Mouse (Mus musculus): Measurements from ENCODE around the gene Kat6b. TPM values are rescaled to one million over a fixed set of nuclear protein-coding genes. Genes with fewer than 3 reads are reported as not detected.
A peak's percentile ranks its signal among the peaks of the same experiment; 100 is the strongest.
"Not testable (repeated sequence)": the region's sequence is repeated elsewhere in the genome, so short reads cannot be mapped to it uniquely, and the experiment has no call there.

Gene Kat6b
- total RNA-seq, 4 experiments from 2014 or later = 26.7 to 30.3 (median 28.2) TPM

DNA sequence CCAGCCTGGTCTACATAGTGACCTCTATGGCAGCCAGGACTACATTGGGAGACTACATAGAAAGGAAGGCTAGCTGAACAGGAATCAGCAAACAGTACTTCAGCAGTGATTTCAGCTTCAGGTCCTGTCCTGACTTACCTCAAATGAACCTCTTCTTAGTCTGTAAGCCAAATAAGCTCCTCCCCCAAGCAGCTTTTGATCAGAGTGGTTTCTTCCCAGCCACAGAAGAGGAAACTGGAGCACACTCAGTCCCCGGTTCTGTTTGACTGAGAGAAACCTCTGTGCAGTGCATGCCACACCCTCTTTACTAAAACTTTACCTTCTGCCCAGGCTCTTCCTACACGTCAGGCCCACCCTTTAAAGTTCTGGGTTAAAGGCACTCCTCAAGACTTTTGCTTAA lies 172.6 kb downstream of the Kat6b start:
- DNase-seq (ENCODE audit: low spot score) = no peak

DNA sequence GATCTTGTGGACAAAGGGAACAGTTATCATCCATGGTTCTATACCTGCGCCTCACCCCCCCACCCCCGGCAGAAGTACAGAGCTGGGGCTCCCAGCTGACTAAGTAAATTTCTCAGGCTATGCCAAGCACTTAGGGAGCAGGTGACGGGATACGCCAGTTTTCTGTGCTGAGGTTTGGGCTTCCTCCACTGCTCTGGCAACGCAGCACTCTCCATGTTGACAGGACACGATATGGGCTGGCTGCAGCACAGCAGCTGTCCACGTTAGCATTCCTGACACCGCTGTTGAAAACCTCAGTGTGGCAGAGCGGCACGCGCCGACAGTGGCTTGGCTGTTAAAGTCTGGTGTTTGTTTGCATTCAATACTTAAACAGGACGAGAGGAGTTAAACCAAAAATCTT lies 177.9 kb downstream of the Kat6b start:
- DNase-seq (ENCODE audit: low spot score) = peak; percentile 36

DNA sequence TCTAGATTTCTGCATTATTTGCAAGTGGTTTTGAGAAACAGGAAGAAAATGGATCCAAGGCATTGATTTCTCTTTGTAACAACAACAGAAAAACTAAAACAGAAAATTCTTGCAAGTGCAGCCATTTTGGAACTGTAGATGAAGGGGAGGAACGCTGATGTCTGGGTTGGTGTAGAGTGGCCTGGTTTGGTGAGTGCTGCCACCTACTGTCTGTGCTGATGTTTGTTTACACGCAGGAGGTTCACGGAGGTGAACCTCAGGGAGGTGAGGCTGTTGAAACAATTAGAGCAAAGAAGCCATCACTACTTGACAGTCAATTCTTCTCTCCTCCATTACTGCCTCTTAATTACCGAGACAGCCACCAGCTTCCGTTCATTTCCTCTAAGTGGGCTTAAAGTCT lies 178.4 kb downstream of the Kat6b start:
- DNase-seq (ENCODE audit: low spot score) = peak; percentile 48

DNA sequence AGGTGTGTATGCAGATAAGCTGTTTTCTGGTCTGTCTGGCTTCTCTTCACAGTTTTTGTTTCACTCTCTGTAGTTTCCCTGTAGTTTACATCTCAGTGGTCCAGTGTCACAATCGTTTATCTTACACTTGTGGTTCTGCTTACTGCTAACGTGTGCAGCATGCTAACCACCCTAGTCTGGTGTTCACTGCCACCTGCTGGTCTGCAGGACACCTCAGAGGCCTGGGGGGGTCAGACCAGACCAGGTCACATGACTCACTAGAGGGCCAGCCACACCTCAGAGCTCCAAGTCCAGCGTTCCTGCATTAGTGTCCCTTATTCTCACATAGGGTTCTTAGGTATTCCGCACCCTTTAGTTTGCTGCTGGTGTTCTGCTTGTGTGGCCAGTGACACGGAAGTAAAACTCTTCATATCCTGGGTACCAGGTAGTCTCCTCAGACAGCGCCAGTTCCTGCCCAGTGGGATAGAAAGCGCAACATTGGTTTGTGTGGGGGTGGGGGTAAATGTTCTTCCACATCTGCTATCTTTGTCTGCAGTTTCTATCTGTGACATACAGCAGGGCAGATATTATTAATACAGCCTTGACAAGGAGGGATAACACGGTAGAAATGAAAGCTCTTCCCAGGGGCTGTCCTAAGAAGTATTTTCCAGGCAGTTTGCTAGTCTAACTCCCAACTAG lies 181.4 kb downstream of the Kat6b start:
- no peak for DNase-seq (ENCODE audit: low spot score)

DNA sequence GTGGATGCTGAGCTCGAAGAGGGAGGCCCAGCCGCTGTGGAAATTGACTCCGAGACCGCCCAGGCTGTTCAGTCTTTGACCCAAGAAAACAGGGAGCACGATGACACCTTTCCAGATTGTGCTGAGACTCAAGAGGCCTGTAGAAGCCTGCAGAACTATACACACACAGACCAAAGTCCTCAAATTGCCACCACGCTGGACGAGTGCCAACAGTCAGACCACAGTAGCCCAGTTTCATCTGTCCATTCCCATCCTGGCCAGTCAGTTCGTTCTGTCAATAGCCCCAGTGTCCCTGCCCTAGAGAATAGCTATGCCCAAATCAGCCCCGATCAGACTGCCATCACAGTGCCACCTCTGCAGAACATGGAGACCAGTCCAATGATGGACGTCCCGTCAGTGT lies 188.0 kb downstream of the Kat6b start:
- no peak for DNase-seq (ENCODE audit: low spot score)

DNA sequence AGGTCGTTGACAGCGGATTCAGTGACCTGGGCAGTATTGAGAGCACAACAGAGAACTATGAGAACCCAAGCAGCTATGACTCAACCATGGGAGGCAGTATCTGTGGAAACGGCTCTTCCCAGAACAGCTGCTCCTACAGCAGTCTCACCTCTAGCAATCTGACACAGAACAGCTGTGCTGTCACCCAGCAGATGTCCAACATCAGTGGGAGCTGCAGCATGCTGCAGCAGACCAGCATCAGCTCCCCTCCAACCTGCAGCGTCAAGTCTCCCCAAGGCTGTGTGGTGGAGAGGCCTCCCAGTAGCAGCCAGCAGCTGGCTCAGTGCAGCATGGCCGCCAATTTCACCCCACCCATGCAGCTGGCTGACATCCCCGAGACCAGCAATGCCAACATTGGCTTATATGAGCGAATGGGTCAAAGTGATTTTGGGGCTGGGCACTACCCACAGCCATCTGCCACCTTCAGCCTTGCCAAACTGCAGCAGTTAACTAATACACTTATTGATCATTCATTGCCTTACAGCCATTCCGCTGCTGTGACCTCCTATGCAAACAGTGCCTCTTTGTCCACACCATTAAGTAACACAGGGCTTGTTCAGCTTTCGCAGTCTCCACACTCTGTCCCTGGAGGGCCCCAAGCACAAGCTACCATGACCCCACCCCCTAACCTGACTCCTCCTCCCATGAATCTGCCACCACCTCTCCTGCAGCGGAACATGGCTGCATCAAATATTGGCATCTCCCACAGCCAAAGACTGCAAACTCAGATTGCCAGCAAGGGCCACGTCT lies 188.6 kb downstream of the Kat6b start:
- no peak for DNase-seq (ENCODE audit: low spot score)

DNA sequence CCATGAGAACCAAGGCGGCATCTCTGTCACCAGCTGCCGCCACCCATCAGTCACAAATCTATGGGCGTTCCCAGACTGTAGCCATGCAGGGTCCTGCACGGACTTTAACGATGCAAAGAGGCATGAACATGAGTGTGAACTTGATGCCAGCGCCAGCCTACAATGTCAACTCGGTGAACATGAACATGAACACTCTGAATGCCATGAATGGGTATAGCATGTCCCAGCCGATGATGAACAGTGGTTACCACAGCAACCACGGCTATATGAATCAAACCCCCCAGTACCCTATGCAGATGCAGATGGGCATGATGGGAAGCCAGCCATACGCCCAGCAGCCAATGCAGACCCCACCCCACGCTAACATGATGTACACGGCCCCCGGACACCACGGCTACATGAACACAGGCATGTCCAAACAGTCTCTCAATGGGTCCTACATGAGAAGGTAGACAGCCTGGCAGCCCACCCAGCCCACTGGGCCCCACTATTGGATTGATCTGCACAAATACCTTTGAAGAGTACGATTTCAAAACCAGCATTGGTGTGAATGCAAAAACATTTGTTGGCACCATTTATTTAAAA lies 189.3 kb downstream of the Kat6b start:
- not testable (repeated sequence) for DNase-seq (ENCODE audit: low spot score)

DNA sequence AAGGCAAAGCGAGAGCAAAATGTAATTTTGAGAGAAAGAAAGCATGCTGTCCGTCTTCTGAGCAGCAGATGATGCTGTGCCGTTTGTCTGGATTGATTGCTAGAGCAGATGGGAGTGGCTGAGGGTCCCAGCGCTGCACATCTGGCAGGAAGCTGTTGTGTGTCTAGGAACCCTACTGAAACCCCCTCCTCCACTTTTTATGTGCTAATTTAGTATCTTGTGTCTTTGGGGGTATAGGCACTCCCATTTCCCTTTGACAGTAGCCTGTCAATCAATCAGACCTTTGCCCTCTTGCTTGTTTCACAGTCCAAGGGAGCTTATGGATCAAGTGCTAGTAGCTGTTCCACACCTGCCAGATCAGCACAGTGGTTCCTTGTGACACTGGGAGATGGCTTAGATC lies 191.9 kb downstream of the Kat6b start:
- DNase-seq (ENCODE audit: low spot score) = no peak

DNA sequence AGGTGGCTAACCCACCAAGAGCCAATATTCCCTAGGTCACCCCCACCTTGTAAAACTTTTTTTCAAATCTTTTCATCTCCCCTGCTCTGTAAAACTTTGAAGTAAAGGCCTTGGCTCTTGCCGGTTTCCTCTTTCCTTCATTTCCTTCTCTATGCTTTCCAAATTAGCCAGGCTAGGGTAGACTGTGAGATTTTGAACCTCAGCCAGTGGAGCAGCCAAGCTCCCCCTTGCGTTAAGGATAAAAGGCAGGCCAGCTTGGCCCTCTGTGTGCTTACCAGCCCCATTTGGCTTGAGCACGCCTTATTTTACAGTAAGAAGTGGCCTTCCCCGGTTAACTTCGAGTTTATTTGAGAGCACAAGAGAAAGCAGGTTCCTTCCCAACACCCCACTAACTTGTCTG lies 193.2 kb downstream of the Kat6b start:
- DNase-seq (ENCODE audit: low spot score) = no peak

DNA sequence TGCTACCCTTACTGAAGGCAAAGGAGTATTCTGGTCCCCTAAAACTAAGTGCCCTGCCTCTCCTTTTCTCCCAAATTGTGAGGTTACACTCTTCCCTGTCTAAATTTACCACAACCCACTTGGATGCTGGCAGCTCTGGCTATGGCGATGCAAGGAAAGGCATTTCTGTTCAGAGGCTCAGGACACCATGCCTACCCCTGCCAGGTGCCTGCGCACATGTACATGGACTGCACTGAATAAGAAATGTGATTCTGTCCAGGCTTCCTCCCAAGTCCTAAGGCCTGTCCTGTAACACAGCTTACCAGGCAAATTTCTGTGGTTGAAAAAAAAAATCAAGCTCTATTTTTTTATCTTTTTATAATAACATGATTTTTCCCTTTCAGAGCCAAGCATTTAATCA lies 195.0 kb downstream of the Kat6b start:
- no peak for DNase-seq (ENCODE audit: low spot score)

DNA sequence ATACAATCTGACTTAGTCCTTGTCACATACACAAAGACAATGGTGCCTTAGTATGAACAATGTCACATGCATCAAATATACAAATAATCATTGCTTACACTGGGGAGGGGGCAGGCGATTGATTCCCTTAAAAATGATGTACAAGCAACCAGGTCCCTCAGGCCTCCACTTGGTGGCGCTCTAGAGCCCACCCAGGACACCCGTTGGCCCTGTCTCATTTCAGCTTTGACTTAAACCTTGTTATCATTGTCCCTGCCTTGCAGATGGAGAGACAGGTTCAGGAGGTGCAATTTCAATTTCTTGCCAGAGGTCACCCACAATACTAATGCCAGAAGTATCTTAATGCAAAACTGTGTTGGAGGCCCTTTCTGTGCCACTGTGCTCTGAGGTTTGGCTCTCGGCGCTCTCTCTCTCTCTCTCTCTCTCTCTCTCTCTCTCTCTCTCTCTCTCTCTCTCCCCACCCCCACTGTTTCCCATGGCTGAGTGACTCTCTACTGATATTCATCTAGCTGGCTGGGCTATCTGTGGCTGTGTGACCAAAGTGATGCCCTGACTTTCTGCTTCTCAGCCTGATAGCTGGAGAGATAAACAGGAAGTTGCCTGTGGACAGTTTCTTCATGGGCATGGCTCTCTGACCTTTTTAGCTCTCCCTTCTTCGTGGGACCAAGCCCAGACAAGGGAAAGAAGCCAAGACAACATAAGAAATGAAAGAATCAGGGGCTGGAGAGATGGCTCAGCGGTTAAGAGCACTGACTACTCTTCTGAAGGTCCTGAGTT lies 197.5 kb downstream of the Kat6b start:
- peak; percentile 52 for DNase-seq (ENCODE audit: low spot score)

DNA sequence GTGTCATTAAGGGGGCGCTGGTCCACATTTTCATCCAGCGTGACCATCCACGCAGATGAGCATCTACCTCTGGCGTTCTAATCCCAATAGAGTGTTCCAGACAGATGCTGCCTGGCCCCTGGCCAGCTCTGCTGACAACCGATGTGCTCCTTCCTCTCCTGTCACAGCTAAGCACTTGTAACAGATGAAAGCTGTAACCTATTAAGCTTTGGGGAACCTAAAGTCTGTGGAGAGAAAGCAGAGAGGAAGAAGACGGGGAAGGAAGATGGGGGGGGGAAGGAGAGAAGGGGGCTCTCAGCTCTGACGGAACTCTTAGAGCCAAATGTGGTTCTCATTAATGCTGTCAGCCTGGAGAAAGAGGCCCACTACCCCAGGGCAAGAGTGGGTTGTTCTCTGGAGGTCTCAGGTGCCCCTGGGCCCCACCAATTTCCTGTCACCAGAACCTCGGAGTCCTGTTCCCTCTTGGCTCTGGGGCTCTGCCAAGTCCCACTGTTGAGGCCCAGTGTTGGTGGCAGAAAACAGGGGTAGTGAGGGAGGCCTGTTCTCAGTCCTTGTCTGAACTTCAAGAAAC lies 198.5 kb downstream of the Kat6b start:
- DNase-seq (ENCODE audit: low spot score) = no peak

DNA sequence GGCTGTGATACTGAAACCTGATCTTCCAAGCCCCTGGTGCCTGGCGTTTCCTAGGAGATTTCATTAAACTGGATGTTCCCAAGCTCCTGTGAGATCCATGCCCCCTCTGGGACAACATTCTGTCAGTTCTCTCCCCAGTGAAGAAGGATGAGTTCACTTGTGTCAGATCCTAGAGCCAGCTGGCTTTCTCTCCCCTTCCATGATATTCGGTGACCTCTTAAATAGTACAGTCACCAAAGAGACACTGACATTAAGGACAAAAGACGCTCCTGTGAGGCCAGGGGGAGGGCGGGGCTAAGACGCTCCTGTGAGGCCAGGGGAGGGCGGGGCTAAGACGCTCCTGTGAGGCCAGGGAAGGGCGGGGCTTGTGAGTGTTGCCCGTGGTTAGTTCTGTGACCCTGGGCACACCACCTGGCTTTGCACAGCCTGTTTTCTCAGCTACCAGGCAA lies 201.5 kb downstream of the Kat6b start:
- DNase-seq (ENCODE audit: low spot score) = no peak

DNA sequence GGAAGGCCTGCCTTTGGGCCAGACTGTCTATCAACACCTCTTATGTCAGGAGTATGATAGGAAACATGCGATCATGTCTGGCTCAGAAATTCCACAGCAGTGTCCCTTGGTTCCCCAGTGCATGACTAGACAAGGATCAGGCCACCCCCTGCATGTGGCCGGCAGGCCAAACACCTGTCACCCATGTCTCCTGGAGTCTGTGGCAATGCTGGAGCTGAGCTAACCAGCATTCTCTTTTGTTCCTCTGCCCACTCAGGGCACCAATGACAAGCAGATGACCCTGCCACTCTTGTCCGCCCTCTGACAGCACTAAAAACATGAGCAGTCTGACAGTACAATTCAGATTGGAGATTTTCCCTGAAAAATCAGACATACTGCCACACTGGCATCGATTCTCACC lies 202.6 kb downstream of the Kat6b start:
- no peak for DNase-seq (ENCODE audit: low spot score)

DNA sequence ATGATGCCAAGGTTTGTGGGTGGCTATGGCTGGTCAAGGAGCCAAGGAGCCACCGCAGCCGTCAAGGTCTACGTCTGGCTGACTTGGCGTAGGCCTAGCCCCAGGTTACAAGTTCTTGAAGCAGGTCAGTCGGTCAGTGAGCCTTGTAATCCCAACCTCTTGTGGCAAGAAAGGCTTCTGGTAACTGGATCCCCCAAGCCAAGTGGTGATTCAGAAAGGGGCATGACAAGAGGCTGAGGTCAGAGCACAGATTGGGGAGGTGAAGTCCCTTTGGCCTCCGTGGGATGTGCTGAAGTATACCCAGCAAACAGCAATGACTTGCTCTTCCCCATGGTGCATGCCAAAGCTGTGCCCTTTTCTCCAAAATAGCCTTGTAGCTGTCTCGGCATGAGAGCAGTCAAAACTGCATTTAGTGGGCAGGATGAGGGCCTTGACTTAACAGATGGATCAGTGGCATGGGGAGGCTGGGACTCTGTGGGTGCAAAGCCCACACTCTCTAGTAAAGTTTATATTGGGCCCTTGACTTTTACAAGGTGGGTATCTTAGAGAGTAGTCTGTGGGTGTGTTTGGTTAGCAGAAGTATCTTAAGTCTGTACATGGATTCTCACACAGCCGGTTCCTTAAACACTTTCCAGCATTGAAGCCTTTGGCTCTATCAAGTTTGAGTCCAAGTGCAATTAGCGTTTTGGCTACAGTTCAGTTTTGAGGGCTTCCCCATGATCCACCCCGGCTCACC lies 204.3 kb downstream of the Kat6b start:
- DNase-seq (ENCODE audit: low spot score) = no peak

DNA sequence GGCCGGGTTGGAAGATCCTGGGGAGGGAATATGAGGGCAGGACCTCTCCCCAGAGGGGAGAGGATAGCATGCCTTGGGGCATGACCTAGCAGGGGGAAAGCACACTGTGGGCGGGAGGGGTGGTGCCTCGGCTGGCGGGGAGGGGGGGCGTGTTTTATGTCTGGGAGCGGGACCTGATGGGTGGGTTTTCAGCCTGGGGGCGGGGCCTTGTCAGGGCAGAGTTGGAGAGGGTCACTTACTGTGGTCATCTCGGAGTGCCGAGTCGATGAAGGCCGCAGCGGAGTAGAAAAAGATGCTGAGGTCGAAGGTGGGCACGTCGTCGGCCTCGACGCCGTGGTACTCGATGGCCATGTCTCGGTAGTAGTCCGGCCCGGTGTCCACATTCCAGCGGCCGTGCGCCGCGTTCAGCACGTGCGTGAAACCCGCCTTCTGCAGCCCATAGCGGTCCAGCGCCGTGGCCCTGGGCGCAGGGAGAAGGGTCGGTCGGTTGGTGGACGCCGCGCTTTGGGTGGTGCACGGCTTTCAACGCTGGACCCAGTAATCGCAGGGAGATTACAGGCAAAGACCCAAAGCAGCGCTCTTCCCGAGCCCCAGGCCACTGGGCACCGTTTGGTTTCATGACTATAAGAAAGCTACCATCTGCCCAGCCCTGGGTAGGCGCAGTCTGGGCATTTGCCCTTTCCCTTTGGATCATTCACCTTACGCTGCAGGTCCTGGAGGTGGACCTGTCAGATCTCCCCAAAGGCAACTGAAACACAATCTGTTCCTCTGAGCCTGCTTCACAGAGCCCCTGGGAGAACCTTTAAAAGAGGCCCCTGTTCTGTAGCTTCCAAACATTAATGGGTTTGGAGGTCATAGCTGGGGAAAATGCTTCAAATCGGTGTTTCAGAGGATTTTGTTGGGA lies 205.4 kb downstream of the Kat6b start:
- no peak for DNase-seq (ENCODE audit: low spot score)

DNA sequence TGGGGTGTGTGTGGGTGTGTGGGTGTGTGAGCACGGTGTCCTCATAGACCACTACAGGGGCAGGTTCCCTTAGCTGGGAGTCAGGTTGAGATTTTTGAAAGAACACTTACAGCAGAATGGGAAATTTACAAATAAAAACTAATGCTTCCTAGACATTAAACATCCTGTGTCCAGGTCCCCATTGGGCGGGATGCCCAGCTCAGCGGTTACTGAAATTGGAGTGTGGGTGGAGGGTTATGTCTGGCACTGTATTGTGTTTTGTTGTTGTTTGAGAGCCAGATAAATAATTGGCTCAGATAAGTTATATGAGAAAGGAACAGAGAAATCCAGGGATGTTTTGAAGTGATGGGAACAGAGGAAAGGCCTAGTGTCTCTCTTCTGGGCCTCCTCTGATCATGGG lies 209.8 kb downstream of the Kat6b start:
- no peak for DNase-seq (ENCODE audit: low spot score)

DNA sequence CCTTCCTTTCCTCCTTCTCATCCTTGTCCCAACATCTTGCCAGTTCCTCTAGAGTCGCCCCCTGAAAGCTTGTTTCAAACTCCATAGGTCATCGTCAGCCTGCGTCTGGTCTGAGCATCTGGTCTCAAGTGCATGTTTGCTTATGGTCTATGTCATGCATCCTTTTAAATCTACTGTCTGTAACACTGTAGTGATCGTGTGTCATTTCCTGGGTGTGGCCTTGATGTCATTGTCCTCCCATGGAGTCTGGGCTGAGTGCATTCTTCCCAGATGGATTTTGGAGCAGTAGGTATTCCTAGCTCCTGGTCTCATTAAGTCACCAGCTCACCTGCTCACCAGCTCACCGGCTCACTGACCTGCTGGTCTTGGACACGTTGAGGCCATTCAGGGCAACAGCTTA lies 213.8 kb downstream of the Kat6b start:
- DNase-seq (ENCODE audit: low spot score) = no peak

DNA sequence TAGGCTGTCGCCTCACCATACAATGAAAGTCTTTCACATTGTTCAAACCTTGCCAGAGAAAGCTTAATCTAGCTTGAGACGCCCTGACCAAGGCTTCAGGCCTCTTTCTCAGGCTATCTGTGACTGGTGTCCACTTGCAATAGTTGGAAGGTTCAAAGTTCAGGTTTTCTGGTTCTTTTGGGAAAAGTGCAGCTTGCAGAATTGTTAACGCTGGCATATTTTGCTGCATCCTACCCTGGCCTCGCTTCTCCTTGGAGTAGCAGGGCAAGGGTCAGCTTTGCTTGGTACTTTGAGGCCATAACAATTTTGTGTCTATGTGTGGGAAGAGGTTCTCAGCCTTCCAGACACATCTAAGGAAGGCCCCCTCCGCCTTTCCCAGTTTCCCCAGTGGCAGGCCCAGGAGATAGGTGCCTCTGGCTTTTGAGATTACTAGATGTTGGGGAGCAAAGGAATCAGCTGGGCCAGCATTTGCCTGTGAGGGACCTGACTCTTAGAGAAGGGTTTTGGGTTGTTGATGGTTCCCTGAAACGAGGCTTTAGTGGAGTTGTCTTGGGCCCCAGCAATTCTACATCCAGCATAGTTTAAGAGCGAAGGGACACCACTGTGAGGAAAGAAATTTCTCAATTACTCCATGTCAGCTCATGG lies 215.1 kb downstream of the Kat6b start:
- no peak for DNase-seq (ENCODE audit: low spot score)

DNA sequence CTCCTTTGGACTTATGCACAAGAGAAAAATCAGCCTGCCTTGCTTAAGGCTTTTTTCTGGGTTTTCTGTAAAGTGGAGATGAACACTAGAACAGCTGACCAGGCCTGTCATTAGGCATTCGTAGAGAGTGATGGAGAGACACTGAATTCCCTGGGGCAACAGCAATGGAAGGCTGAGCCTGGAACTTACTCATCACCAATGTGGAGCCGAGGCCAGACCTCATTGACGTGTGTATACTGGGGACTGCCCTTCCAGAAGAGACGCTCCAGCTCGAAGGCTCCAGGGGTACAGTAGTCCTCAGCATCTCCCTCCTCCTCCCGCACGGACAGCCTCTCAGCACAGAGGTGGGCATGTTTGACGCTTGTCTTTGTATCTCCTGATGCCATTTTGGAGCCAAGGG lies 221.5 kb downstream of the Kat6b start:
- DNase-seq (ENCODE audit: low spot score) = no peak
